Mouse (Mus musculus) yolk sac, embryonic 10.5 days (tissue): Measurements from ENCODE around the gene Tcf25.
"Not testable (repeated sequence)": the region's sequence is repeated elsewhere in the genome, so short reads cannot be mapped to it uniquely, and the experiment has no call there.

Source experiments
- DNase-seq: peaks from one replicate; pipeline ENCODE4 v3.0.0-alpha.2; 2017; ENCODE audit warnings: low spot score

Gene Tcf25

GRCm38 (mm10) chr8:123410788-123411187, 37.2 kb downstream of the Tcf25 start:
- no peak for DNase-seq

- no peak for DNase-seq
Observed at GRCm38 (mm10) chr8:123411246-123411645, 37.7 kb downstream of the Tcf25 start, which contains the start of gene Tubb3. TSS of gene Tubb3 (plus strand) at chr8:123411424.

DNA sequence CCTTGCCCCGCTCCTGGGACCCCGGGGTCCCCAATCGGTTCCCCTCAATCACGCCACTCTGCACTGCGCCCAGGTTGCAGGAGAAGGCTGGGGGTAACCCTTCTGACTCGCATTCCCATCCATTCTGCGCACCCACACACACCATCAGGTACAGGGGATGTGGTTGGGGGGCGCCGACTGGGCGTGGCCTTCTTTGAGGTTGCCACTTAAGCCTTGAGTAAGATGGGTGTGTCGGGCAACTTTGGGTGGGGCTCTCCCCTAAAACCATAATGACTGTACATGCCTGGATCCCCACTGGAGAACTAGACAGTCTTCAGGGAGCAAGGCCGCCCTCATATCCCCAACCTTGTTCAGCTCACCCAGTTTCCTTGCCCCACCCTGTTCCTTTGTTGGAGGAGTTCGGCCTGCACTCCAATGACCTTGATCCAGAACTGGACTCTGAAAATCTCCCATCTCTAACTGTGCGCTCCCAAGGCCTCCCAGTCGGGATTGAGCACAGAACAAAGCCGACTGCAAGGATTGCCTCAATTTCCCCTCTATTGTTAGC, 38.3 kb downstream of the Tcf25 start:
- DNase-seq = no peak

GRCm38 (mm10) chr8:123412560-123413170, 39.1 kb downstream of the Tcf25 start:
- DNase-seq = no peak

GRCm38 (mm10) chr8:123414255-123414654, 40.7 kb downstream of the Tcf25 start:
- no peak for DNase-seq

DNA sequence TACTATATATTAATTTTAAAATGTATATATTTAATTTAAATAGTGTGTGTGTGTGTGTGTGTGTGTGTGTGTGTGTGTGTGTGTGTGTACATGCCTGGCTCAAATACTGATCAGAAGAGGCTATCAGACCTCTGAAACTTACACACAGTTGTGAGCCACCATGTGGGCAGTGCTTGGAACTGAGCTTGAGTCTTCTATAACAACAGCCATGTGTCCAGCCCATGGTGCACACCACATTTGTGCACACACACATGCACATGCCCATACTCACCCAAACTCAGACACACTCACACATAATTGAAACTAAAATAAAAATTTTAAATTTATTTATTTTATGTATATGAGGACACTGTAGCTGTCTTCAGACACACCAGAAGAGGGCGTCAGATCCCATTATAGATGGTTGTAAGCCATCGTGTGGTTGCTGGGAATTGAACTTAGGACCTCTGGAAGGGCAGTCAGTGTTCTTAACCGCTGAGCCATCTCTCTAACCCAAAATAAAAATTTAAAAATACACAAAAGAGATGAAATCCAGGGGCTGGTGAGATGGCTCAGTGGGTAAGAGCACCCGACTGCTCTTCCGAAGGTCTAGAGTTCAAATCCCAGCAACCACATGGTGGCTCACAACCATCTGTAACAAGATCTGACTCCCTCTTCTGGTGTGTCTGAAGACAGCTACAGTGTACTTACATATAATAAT, 41.6 kb downstream of the Tcf25 start:
- DNase-seq = not testable (repeated sequence)

GRCm38 (mm10) chr8:123415967-123416943, 42.7 kb downstream of the Tcf25 start:
- no peak for DNase-seq

GRCm38 (mm10) chr8:123416944-123417555, 43.5 kb downstream of the Tcf25 start:
- no peak for DNase-seq

- no peak for DNase-seq
Observed at GRCm38 (mm10) chr8:123419711-123420110, 46.2 kb downstream of the Tcf25 start.

- DNase-seq = no peak
Observed at GRCm38 (mm10) chr8:123420525-123421281, 47.1 kb downstream of the Tcf25 start.

DNA sequence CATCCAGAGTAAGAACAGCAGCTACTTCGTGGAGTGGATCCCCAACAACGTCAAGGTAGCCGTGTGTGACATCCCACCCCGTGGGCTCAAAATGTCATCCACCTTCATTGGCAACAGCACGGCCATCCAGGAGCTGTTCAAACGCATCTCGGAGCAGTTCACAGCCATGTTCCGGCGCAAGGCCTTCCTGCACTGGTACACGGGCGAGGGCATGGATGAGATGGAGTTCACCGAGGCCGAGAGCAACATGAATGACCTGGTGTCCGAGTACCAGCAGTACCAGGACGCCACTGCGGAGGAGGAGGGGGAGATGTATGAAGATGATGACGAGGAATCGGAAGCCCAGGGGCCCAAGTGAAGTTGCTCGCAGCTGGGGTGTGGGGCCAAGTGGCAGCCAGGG, 47.8 kb downstream of the Tcf25 start:
- DNase-seq = no peak

GRCm38 (mm10) chr8:123422056-123422780, 48.7 kb downstream of the Tcf25 start:
- no peak for DNase-seq

GRCm38 (mm10) chr8:123422781-123423159, 49.2 kb downstream of the Tcf25 start:
- DNase-seq = no peak

GRCm38 (mm10) chr8:123423441-123423840, 49.9 kb downstream of the Tcf25 start, which contains the start of gene Def8:
TSS of gene Def8 (plus strand) at chr8:123423527.
- DNase-seq = no peak

- DNase-seq = no peak
Observed at GRCm38 (mm10) chr8:123426511-123427509, 53.3 kb downstream of the Tcf25 start.

GRCm38 (mm10) chr8:123427639-123428275, 54.2 kb downstream of the Tcf25 start:
- DNase-seq = no peak

- DNase-seq = no peak
Observed at GRCm38 (mm10) chr8:123428343-123428893, 54.9 kb downstream of the Tcf25 start.
